Mouse (Mus musculus): ENCODE results near the gene Rcc1l.
A peak's percentile ranks its signal among the peaks of the same experiment; 100 is the strongest.

DNA sequence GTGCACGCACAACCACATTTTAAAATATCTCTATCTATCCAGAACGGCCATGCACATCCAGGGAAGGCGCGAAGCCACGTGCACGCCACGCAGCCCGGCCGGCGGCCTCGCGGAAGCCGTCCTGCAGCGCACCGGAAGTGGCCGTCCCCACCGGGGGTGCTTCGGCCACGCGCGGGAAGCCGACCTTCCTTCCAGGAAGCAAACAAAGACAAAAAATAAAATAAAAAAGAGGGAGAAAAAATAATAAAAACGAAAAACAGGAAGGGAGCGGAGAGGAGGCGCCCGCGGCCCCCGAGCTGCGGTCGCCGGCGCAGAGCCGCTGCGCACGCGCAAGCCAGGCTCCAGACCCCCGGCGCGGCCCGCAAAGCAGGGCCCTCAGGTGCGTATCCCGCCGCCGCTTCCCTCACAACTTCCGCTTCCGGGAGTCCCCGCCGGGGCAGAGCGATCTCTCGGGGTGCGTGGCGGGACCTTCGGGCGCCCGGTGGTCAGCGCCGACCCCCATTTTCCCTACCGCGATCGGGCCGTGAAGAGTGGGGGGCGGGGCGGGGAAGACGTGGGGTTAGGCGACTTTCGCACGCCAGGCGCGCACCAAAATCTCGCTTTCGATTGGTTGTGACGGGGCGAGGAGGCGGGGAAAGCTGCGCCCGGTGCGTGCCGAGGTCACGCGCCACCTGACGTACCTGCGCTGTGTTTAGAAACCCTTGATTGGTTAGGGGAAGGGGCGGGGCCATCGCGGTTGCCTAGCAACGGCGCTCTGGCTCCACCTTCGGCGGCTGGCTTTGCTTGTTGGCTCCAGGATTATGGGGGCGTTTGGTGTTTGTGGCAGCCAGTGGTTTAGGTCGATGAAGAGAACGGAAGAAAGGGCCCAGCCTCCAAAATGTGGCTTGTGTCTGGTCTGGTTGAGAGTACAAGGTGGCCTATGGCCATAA, 7.6 kb upstream of the Rcc1l start, which contains the start of gene Gtf2ird2:
- TF ChIP-seq EP300 (IDR thresholded peaks at IDR 0.05; ENCODE audit: low read depth) (0 out of 2 replicates have a peak, but pooled peaks have one; percentile 57), CTCF (IDR thresholded peaks at IDR 0.05; ENCODE audit: low read depth) (no peak; the same call in 1 of the 2 replicates)
